Mouse (Mus musculus) ES-Bruce4 (cell line): Measurements from ENCODE around the gene Ptger4. TPM values are rescaled to one million over a fixed set of nuclear protein-coding genes. Genes with fewer than 3 reads are reported as not detected.

Experiments used
- H3K27ac ChIP-seq: 2 replicates; pipeline ENCODE4 v1.5.1; 2012; ENCODE audit warnings: low read length, inconsistent platforms; ENCODE audit not compliant: insufficient read depth
- H3K27me3 ChIP-seq: 2 replicates; pipeline ENCODE4 v1.6.1; 2012; ENCODE audit warnings: mild to moderate bottlenecking, low read length, inconsistent platforms; ENCODE audit not compliant: control insufficient read depth, poor library complexity, insufficient read depth, severe bottlenecking
- H3K36me3 ChIP-seq: 2 replicates; pipeline ENCODE4 v1.6.1; 2012; ENCODE audit warnings: inconsistent platforms, mild to moderate bottlenecking, low read length, moderate library complexity; ENCODE audit not compliant: control insufficient read depth, poor library complexity, insufficient read depth, severe bottlenecking
- H3K4me1 ChIP-seq: one replicate; pipeline ENCODE4 v1.8.1; 2011; ENCODE audit warnings: low read length; ENCODE audit not compliant: control insufficient read depth, insufficient read depth
- H3K4me3 ChIP-seq: 2 replicates; pipeline ENCODE4 v1.5.1; 2011; ENCODE audit warnings: low read depth, mild to moderate bottlenecking, low read length
- H3K9ac ChIP-seq: 2 replicates; pipeline ENCODE4 v1.6.1; 2012; ENCODE audit warnings: low read depth, mild to moderate bottlenecking, inconsistent platforms; ENCODE audit not compliant: poor library complexity, severe bottlenecking
- H3K9me3 ChIP-seq: replicated peaks from 2 replicates; pipeline ENCODE4 v1.6.1; 2012; ENCODE audit warnings: mild to moderate bottlenecking, low read length, inconsistent platforms; ENCODE audit not compliant: control insufficient read depth, poor library complexity, insufficient read depth, severe bottlenecking
- CTCF ChIP-seq: IDR thresholded peaks from one replicate; pipeline ENCODE4 v1.8.1; 2011; ENCODE audit warnings: low read depth, low read length
- EP300 ChIP-seq: IDR thresholded peaks from 2 replicates; pipeline ENCODE4 v1.6.1; 2011; ENCODE audit warnings: low read depth, low read length; ENCODE audit not compliant: insufficient read depth
- POLR2A ChIP-seq: IDR thresholded peaks from one replicate; pipeline ENCODE4 v1.8.1; 2011; ENCODE audit warnings: low read length; ENCODE audit not compliant: insufficient read depth
- polyA plus RNA-seq: library from polyadenylated mRNA; stranded (reverse); fragments of >200 nt; gene quantifications from 2 replicates; pipeline ENCODE4 v1.2.4, GENCODE M21; 2011; ENCODE audit warnings: low read depth; ENCODE audit not compliant: missing spikeins, insufficient read depth, insufficient read length

The Ptger4 gene
- 0.53 and 1.3 TPM in 2 replicates for polyA plus RNA-seq

DNA sequence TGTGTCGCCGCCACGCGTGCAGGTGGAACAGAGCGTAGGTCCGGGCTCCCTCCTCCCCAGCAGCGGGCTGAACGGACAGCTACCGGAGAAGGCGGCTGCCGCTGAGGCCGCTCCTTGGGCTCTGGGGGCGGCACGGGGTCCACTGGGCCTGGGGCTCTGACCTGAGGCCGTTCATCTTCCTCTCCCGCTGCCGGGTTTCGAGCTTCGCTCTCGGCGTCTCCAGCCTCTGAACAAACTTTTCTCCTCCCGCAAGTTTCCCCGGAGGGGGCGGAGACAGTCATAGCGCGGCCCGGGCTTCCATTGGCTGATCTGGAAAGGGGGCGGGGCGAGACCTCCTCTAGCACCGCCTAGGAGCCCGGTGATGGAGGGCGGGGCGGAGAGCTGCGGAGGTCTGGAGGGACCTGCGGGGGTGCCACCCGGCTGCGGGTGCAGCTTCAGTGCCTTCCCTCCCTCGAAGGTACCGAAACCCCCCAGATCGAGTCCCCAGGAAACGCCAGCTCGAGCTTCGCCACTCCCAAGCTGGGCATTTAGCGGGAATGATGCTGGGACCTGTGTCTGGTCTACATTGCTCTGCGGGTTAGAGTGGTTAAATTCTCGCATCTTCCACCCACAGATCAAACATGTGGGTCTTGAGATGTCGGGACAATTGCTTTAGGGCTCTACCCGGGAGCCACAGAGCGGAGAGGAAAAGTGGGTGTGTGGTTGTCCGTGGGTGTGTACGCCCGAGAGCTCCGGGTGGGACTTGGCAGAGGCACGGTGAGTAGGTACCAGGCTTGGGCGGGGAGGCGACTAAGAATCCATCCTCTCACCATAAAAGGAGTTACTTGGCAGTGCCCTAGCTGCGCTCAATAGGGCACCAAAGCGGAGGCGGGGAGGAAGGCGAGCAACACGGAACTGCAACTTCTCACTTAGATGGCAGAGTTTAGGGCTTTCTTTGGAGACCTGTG lies at the start of gene Ptger4:
Gene Ptger4, minus strand, starts transcription at position 229 of the 947 bp plus-strand sequence.
- Histone ChIP-seq H3K9me3 (no peaks in the 10 kb centered on the region), H3K4me1 (no peaks in the 10 kb centered on the region), H3K36me3 (no peaks in the 10 kb centered on the region), H3K9ac (peak within 1 kb of the TSS; percentile 50), H3K27ac (no peak within 1 kb of the TSS), H3K4me3 (peak within 1 kb of the TSS; percentile 71), H3K27me3 (peaks cover 5% of the 10 kb centered on the region; the same call in 1 of the 2 replicates)
- TF ChIP-seq CTCF = no peak
- no peak for TF ChIP-seq EP300
- TF ChIP-seq POLR2A = no peak

DNA sequence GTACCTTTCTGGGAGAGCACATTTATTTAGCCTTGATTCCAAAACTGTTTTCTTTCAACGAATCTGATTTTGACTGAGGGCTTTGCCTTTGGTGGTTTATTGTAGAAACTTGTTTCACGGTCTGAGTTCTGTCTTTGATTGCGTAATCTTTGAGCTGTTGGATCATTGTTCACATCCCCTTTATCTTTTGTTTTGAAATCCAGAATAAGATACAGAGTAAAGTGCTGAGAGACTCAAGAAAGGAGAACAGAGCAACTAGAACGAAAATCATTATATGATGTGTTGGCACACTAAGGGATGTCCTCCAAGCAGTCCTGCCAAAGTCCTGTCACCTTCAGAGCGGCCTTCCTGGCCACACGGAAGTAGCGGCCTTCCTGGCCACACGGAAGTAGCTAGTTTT lies 44.4 kb upstream of the Ptger4 start:
- Histone ChIP-seq H3K27me3 (no peaks in the 10 kb centered on the region), H3K9ac (no peak overlapping the region), H3K27ac (no peak overlapping the region), H3K4me3 (no peak overlapping the region), H3K9me3 (no peaks in the 10 kb centered on the region), H3K36me3 (no peaks in the 10 kb centered on the region), H3K4me1 (no peaks in the 10 kb centered on the region)
- TF ChIP-seq CTCF (no peak), POLR2A (no peak), EP300 (no peak)

DNA sequence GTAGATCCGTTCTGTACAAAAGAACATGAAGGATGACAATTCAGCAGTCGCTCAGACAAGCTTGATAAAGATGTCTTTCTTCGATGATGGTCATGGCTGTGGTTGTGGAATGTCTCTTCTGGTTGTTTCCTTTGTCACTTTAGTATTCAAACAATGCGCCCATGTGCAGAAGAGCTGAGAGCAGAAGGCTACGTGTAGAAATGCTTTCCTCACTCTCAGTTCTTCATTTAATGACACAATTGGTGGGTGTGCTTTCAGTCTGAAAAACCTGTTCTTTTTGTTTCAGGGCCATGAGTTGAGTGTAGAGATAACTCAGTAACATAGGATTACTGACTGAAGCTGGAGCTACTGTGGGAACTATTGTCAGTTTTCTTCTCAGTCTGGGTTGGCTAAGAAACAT lies 43.1 kb upstream of the Ptger4 start:
- H3K4me3 ChIP-seq = no peak overlapping the region
- H3K27me3 ChIP-seq = no peaks in the 10 kb centered on the region
- H3K27ac ChIP-seq = no peak overlapping the region
- no peaks in the 10 kb centered on the region for H3K9me3 ChIP-seq
- H3K36me3 ChIP-seq = no peaks in the 10 kb centered on the region
- no peaks in the 10 kb centered on the region for H3K4me1 ChIP-seq
- no peak for TF ChIP-seq CTCF
- TF ChIP-seq EP300 = no peak
- no peak for TF ChIP-seq POLR2A
- no peak overlapping the region for H3K9ac ChIP-seq

DNA sequence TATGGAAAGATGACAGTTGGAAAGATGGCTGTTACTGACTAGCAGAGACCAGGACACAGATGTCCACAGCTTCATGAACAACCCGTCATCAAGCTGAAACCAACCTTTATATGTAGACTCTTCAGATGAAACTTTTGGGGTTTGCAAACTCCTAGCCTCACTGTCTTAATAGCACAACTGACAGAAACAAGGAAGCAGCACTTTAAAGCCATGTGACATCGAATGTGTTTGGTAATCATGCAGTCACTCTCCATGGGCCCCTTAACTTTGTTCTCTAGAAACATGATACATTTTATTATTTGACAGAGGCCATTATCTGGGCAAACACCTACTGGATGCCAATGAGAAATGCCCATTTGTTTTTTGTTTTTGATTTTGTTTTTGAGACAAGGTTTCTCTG lies 37.3 kb upstream of the Ptger4 start:
- no peak for TF ChIP-seq POLR2A
- TF ChIP-seq CTCF = no peak
- TF ChIP-seq EP300 = no peak
- Histone ChIP-seq H3K9me3 (no peaks in the 10 kb centered on the region), H3K9ac (no peak overlapping the region)

DNA sequence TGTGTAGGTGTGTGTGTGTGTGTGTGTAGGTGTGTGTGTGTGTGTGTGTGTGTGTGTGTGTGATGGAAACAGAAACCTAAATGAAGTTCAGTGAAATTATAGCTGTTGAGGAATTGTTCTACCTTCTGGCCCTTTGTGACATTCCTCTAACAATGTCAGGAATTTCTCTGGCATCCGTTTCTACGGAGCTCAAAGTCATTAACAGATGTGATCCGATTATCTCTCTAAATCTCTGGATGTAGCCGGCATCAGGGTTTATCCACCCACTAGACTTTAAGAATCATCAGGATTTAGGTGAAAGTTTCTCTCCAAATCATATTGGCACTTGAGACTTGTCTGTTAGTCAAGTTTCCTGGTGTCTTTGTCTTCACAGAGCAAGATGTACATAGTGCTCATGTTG lies 35.8 kb upstream of the Ptger4 start:
- TF ChIP-seq POLR2A (no peak), EP300 (no peak), CTCF (no peak)
- H3K27me3 ChIP-seq = no peaks in the 10 kb centered on the region
- H3K36me3 ChIP-seq = no peaks in the 10 kb centered on the region
- H3K9ac ChIP-seq = no peak overlapping the region
- H3K4me3 ChIP-seq = no peak overlapping the region
- no peaks in the 10 kb centered on the region for H3K4me1 ChIP-seq
- H3K9me3 ChIP-seq = no peaks in the 10 kb centered on the region
- H3K27ac ChIP-seq = no peak overlapping the region

More for the DNA sequence above, 37.3 kb upstream of the Ptger4 start:
- Histone ChIP-seq H3K27ac (no peak overlapping the region), H3K36me3 (no peaks in the 10 kb centered on the region), H3K27me3 (no peaks in the 10 kb centered on the region), H3K4me1 (no peaks in the 10 kb centered on the region), H3K4me3 (no peak overlapping the region)

DNA sequence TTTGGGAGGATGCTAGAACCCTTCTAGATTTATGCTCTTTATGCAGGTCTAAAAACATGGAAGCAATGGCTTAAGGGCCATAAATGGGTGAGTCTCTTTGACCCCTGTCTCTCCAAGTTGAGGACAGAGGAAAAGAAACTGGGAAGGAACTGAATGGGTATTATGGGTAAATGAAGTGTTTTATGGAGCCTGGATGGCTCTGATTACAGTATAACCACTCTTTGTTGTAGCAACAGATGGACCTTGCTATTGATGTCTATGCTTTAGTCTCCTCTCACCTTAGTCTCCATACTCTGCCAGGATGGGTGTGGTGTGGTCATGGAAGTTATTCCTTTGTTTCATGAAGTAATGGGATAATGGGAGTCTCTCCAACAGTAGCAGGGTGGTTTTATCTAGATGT lies 34.5 kb upstream of the Ptger4 start:
- Histone ChIP-seq H3K36me3 (no peaks in the 10 kb centered on the region), H3K4me1 (no peaks in the 10 kb centered on the region), H3K27ac (no peak overlapping the region), H3K9me3 (no peaks in the 10 kb centered on the region), H3K27me3 (no peaks in the 10 kb centered on the region), H3K9ac (no peak overlapping the region), H3K4me3 (no peak overlapping the region)
- TF ChIP-seq POLR2A (no peak), EP300 (no peak), CTCF (no peak)
